22 mouse cellular contexts compared by ENCODE assay signal in the genomic region with DNA sequence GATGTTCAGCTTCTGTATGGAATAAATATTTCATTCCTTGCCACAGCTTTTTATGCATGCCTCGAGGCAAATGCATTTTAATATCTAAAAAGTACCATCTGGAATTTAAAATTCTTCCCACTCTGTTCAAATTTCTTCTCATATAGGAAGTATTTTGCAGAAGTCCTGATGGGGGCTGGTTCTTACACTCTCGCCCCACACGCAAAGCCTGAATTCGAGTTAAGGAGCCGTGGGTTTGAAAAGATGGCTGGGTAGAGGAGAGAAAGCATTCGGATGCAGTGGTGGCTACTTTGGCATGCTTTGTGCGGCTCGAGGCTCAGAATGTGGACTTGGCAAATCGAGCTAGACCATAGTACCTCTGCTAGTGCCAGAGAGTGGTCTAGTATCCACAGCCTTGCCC.
DNase-seq lines count a peak whose midpoint lies in the region; ATAC-seq and TF ChIP-seq lines count a peak whose summit lies in the region.
"Had no signal": no experiment of that assay in that cellular context is flagged by ENCODE, and none has a peak within 500 bp of the region (broad histone marks: within the 10 kb centered on the region; RNA-seq: fewer than 3 reads in every experiment).

No protein-coding gene starts in this region.

- no peak overlapping the region for H3K4me3 ChIP-seq in forebrain, embryonic 15.5 days
- H3K4me3 ChIP-seq in forebrain, embryonic 13.5 days: no peak overlapping the region
- H3K4me3 ChIP-seq in forebrain, postnatal 0 days (ENCODE audit: low read depth, low read length): no peak overlapping the region
- no peak overlapping the region for H3K4me3 ChIP-seq in forebrain, embryonic 14.5 days (ENCODE audit: low read depth, low read length)
- no peak overlapping the region for H3K4me3 ChIP-seq in layer of hippocampus, adult 2 months
- H3K4me3 ChIP-seq in midbrain, embryonic 13.5 days (replicated peaks): no peak overlapping the region
- no peak overlapping the region for H3K4me3 ChIP-seq in midbrain, embryonic 14.5 days (replicated peaks; ENCODE audit: low read depth, low read length)
- H3K4me3 ChIP-seq: embryonic facial prominence, embryonic 12.5 days; embryonic facial prominence, embryonic 15.5 days; erythroblast, embryonic 14.5 days; forebrain, embryonic 10.5 days had no signal

- H3K9me3 ChIP-seq in forebrain, embryonic 15.5 days: no peaks in the 10 kb centered on the region
- no peaks in the 10 kb centered on the region for H3K9me3 ChIP-seq in forebrain, embryonic 13.5 days (replicated peaks)
- no peaks in the 10 kb centered on the region for H3K9me3 ChIP-seq in forebrain, postnatal 0 days (ENCODE audit: low read length)
- no peaks in the 10 kb centered on the region for H3K9me3 ChIP-seq in forebrain, embryonic 14.5 days (replicated peaks; ENCODE audit: control insufficient read depth, low read length)
- H3K9me3 ChIP-seq in midbrain, embryonic 13.5 days: no peaks in the 10 kb centered on the region
- H3K9me3 ChIP-seq in midbrain, embryonic 14.5 days (ENCODE audit: control insufficient read depth, low read length): no peaks in the 10 kb centered on the region
- H3K9me3 ChIP-seq: embryonic facial prominence, embryonic 12.5 days; embryonic facial prominence, embryonic 15.5 days had no signal

- DNase-seq in forebrain, postnatal 0 days: no peak
- DNase-seq in forebrain, embryonic 14.5 days (ENCODE audit: low spot score): no peak
- no peak for DNase-seq in layer of hippocampus, adult 2 months (ENCODE audit: low spot score in 2 of 2)
- DNase-seq in layer of hippocampus, postnatal 10 days (ENCODE audit: low spot score in 2 of 2): no peak
- no peak for DNase-seq in midbrain, embryonic 14.5 days
- DNase-seq: adrenal gland, adult 2 months; adrenal gland, postnatal 10 days; adrenal gland, postnatal 25 days; cerebellum, adult 11 months; cerebellum, adult 18-20 months; cerebellum, adult 8-10 months; cerebellum, adult 9-11 months; cerebellum, postnatal 14 days; cerebellum, postnatal 36 days; embryo, embryonic 11 days had no signal

- H3K27me3 ChIP-seq in forebrain, embryonic 15.5 days: no peaks in the 10 kb centered on the region
- H3K27me3 ChIP-seq in forebrain, embryonic 13.5 days: no peaks in the 10 kb centered on the region
- H3K27me3 ChIP-seq in forebrain, postnatal 0 days (ENCODE audit: insufficient read depth, low read length): no peaks in the 10 kb centered on the region
- no peaks in the 10 kb centered on the region for H3K27me3 ChIP-seq in forebrain, embryonic 14.5 days (replicated peaks; ENCODE audit: control insufficient read depth, insufficient read depth, low read length)
- no peaks in the 10 kb centered on the region for H3K27me3 ChIP-seq in midbrain, embryonic 13.5 days
- no peaks in the 10 kb centered on the region for H3K27me3 ChIP-seq in midbrain, embryonic 14.5 days (ENCODE audit: control insufficient read depth, insufficient read depth, low read length)
- H3K27me3 ChIP-seq: embryonic facial prominence, embryonic 12.5 days; embryonic facial prominence, embryonic 15.5 days had no signal

- H3K36me3 ChIP-seq in forebrain, embryonic 15.5 days: no peaks in the 10 kb centered on the region
- H3K36me3 ChIP-seq in forebrain, embryonic 13.5 days (ENCODE audit: poor library complexity, severe bottlenecking): no peaks in the 10 kb centered on the region
- peaks cover 5% of the 10 kb centered on the region for H3K36me3 ChIP-seq in forebrain, postnatal 0 days (ENCODE audit: insufficient read depth)
- H3K36me3 ChIP-seq in forebrain, embryonic 14.5 days (ENCODE audit: control insufficient read depth, insufficient read depth, low read length): no peaks in the 10 kb centered on the region; the same call in 1 of the 2 replicates
- H3K36me3 ChIP-seq in midbrain, embryonic 13.5 days: no peaks in the 10 kb centered on the region
- peaks cover 2% of the 10 kb centered on the region; the same call in 1 of the 2 replicates for H3K36me3 ChIP-seq in midbrain, embryonic 14.5 days (ENCODE audit: control insufficient read depth, insufficient read depth, low read length)
- H3K36me3 ChIP-seq: embryonic facial prominence, embryonic 12.5 days; embryonic facial prominence, embryonic 15.5 days; forebrain, embryonic 10.5 days had no signal

- H3K9ac ChIP-seq in forebrain, embryonic 15.5 days (replicated peaks): no peak overlapping the region
- no peak overlapping the region for H3K9ac ChIP-seq in forebrain, embryonic 13.5 days
- no peak overlapping the region for H3K9ac ChIP-seq in forebrain, postnatal 0 days
- H3K9ac ChIP-seq in forebrain, embryonic 14.5 days (ENCODE audit: low read length): no peak overlapping the region
- no peak overlapping the region for H3K9ac ChIP-seq in midbrain, embryonic 13.5 days (replicated peaks)
- no peak overlapping the region for H3K9ac ChIP-seq in midbrain, embryonic 14.5 days (replicated peaks; ENCODE audit: low read length)
- H3K9ac ChIP-seq: embryonic facial prominence, embryonic 12.5 days; embryonic facial prominence, embryonic 15.5 days had no signal

- no peak overlapping the region for H3K4me2 ChIP-seq in forebrain, embryonic 15.5 days (replicated peaks)
- H3K4me2 ChIP-seq in forebrain, embryonic 13.5 days: no peak overlapping the region
- no peak overlapping the region for H3K4me2 ChIP-seq in forebrain, postnatal 0 days (ENCODE audit: low read depth)
- no peak overlapping the region for H3K4me2 ChIP-seq in forebrain, embryonic 14.5 days (ENCODE audit: low read length)
- no peak overlapping the region for H3K4me2 ChIP-seq in midbrain, embryonic 13.5 days (replicated peaks)
- H3K4me2 ChIP-seq in midbrain, embryonic 14.5 days (ENCODE audit: low read length): no peak overlapping the region
- H3K4me2 ChIP-seq: embryonic facial prominence, embryonic 12.5 days; embryonic facial prominence, embryonic 15.5 days had no signal

- peaks cover 30% of the 10 kb centered on the region for H3K4me1 ChIP-seq in forebrain, embryonic 15.5 days
- H3K4me1 ChIP-seq in forebrain, embryonic 13.5 days: peaks cover 17% of the 10 kb centered on the region
- H3K4me1 ChIP-seq in forebrain, postnatal 0 days (ENCODE audit: insufficient read depth): peaks cover 10% of the 10 kb centered on the region; the same call in 1 of the 2 replicates
- peaks cover 3% of the 10 kb centered on the region; the same call in 1 of the 2 replicates for H3K4me1 ChIP-seq in forebrain, embryonic 14.5 days (ENCODE audit: control insufficient read depth, insufficient read depth, low read length)
- H3K4me1 ChIP-seq in midbrain, embryonic 13.5 days (replicated peaks): peaks cover 27% of the 10 kb centered on the region
- H3K4me1 ChIP-seq in midbrain, embryonic 14.5 days (ENCODE audit: control insufficient read depth, insufficient read depth, low read length): peaks cover 6% of the 10 kb centered on the region; the same call in 1 of the 2 replicates
- H3K4me1 ChIP-seq: embryonic facial prominence, embryonic 12.5 days had no signal

- WGBS in forebrain, embryonic 15.5 days: 85% methylated on average over 9 of the region's 9 CpGs
- whole genome bisulfite sequencing in forebrain, embryonic 13.5 days: 91% methylated on average over 9 of the region's 9 CpGs
- WGBS in forebrain, postnatal 0 days: 70% methylated on average over 9 of the region's 9 CpGs
- WGBS in forebrain, embryonic 14.5 days: 90% methylated on average over 9 of the region's 9 CpGs
- WGBS in midbrain, embryonic 13.5 days: 91% methylated on average over 9 of the region's 9 CpGs
- WGBS in midbrain, embryonic 14.5 days: 84% methylated on average over 9 of the region's 9 CpGs

- TF ChIP-seq CTCF in forebrain, postnatal 0 days (IDR thresholded peaks at IDR 0.05; ENCODE audit: low read depth): no peak
- TF ChIP-seq CTCF in layer of hippocampus, adult 2 months (conservative IDR thresholded peaks at IDR 0.05): no peak

- H3K27ac ChIP-seq in forebrain, embryonic 15.5 days (replicated peaks): peak overlapping the region; percentile 52
- no peak overlapping the region for H3K27ac ChIP-seq in forebrain, embryonic 13.5 days
- H3K27ac ChIP-seq in forebrain, postnatal 0 days (ENCODE audit: low read depth, low read length): peak overlapping the region; percentile 4
- no peak overlapping the region for H3K27ac ChIP-seq in forebrain, embryonic 14.5 days (ENCODE audit: low read depth, low read length)
- peak overlapping the region; percentile 70 for H3K27ac ChIP-seq in layer of hippocampus, adult 2 months
- H3K27ac ChIP-seq in midbrain, embryonic 13.5 days: 0 out of 2 replicates have a peak overlapping the region, but pooled peaks have one; percentile 5
- H3K27ac ChIP-seq in midbrain, embryonic 14.5 days (replicated peaks; ENCODE audit: low read depth, low read length): no peak overlapping the region; the same call in 1 of the 2 replicates
- H3K27ac ChIP-seq: embryonic facial prominence, embryonic 12.5 days; forebrain, embryonic 10.5 days had no signal

- no peak for ATAC-seq in forebrain, embryonic 15.5 days (replicated peaks)
- no peak for ATAC-seq in forebrain, embryonic 13.5 days
- ATAC-seq in forebrain, postnatal 0 days: no peak
- no peak for ATAC-seq in forebrain, embryonic 14.5 days
- no peak for ATAC-seq in midbrain, embryonic 13.5 days
- no peak for ATAC-seq in midbrain, embryonic 14.5 days (ENCODE audit: low FRiP score, low TSS enrichment)

Comparison
In these comparisons a context has a peak if more than half of its experiments do, and no peak if none do; other contexts are left out.
1. H3K27ac ChIP-seq: peak in forebrain, embryonic 15.5 days (single experiment), forebrain, postnatal 0 days (single experiment), layer of hippocampus, adult 2 months (single experiment) and midbrain, embryonic 13.5 days (single experiment); none in forebrain, embryonic 13.5 days (single experiment), forebrain, embryonic 14.5 days (single experiment) and midbrain, embryonic 14.5 days (single experiment).